Mouse (Mus musculus) olfactory bulb, adult 2 months (tissue): Measurements from ENCODE around the gene Tmco1.

Experiments
- CTCF ChIP-seq: fragments of 200-500 bp; IDR thresholded peaks from 2 replicates; pipeline ENCODE4 v1.5.1; 2012; ENCODE audit warnings: low read depth, mild to moderate bottlenecking, low read length, moderate library complexity; ENCODE audit not compliant: insufficient read depth
- POLR2A ChIP-seq: fragments of 200-500 bp; IDR thresholded peaks from 2 replicates; pipeline ENCODE4 v1.6.1; 2012; ENCODE audit warnings: mild to moderate bottlenecking, low read depth, low read length, moderate library complexity; ENCODE audit not compliant: insufficient read depth

- TF ChIP-seq CTCF (no peak), POLR2A (no peak)
These were observed 36.3 kb upstream of the Tmco1 start for GRCm38 (mm10) chr1:167271841-167272240.
